Mouse (Mus musculus): ENCODE measurements around the gene Pdcd4. TPM values are rescaled to one million over a fixed set of nuclear protein-coding genes. Genes with fewer than 3 reads are reported as not detected.

Pdcd4 gene
- total RNA-seq, 2 experiments from 2014 or later, result 92.7 to 103 TPM

GRCm38 (mm10) chr19:53869427-53870385, 22.3 kb upstream of the Pdcd4 start:
- intact Hi-C loops (cut with DNase I), result no loop called here
- no peak for DNase-seq (ENCODE audit: extremely low spot score in 1 of 2, low spot score in 2 of 2)

- intact Hi-C loops (cut with DNase I), result no loop called here
- DNase-seq (ENCODE audit: extremely low spot score in 1 of 2, low spot score in 2 of 2), result no peak
Measured at GRCm38 (mm10) chr19:53870568-53870967, 21.5 kb upstream of the Pdcd4 start.

- no peak for DNase-seq (ENCODE audit: extremely low spot score in 1 of 2, low spot score in 2 of 2)
- intact Hi-C loops (cut with DNase I), result no loop called here
Measured at GRCm38 (mm10) chr19:53871502-53871901, 20.5 kb upstream of the Pdcd4 start.

GRCm38 (mm10) chr19:53872994-53873713, 18.9 kb upstream of the Pdcd4 start:
- intact Hi-C loops (cut with DNase I), result no loop called here
- DNase-seq (ENCODE audit: extremely low spot score in 1 of 2, low spot score in 2 of 2), result no peak

DNA sequence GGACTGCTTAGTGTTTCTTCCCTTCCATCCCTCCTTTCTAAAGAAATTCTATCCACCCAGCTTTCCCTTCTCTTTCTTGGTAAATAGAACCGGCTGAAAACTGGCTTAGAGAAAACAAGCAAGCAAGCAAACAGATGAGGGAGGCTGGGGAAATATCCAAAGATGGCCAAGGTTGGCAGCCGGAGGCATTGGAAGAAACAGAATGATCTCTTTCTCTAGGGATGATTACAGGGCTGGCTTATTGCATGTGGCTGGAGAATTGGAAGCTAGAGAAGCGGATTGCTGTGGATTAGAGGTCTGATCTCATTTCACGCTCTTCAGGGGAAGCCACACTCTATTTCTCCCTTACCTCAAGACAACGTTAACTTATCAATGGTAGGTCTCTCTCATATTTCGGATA, 16.8 kb upstream of the Pdcd4 start:
- DNase-seq (ENCODE audit: extremely low spot score in 1 of 2, low spot score in 2 of 2), result no peak
- intact Hi-C loops (cut with DNase I), result no loop called here

DNA sequence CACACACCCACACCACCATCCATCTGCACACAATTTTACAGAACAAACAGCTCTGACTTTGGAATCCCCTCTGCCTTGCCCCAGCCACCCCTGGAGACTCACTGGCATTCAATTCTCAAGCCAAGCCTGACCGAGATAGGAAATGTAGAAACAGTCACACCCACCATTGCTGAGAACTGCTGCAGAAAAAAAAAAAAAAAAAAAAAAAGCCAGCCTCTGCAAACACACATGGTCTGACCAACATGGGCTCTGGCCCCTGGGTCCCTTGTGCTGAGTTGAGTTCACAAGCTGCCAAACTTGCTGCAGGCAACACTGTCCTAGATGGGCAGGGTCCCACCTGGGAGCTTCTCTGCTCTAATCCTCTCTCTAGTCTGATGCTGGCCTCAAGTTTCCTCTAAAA, 14.3 kb upstream of the Pdcd4 start:
- no peak for DNase-seq (ENCODE audit: extremely low spot score in 1 of 2, low spot score in 2 of 2)
- intact Hi-C loops (cut with DNase I), result no loop called here

DNA sequence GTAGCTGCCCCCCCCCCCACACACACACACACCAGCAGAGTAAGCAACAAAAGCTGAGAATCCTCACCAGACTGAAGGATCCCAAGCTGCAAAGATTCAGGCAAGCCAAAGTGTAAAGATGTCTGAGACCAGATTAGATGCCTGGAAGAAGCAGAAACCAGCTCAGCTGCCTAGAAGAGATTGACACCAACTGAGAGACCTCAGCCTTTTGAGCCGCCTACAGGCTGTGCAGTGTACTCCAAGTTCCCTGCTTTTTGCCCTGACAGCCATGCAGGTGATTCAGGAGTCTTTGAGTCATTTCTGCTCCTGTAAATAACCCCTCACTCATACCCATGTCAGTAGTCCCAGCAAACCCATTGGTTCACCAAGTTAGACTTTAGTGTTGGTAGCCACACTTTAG, 11.6 kb upstream of the Pdcd4 start:
- intact Hi-C loops (cut with DNase I), result no loop called here
- no peak for DNase-seq (ENCODE audit: extremely low spot score in 1 of 2, low spot score in 2 of 2)

GRCm38 (mm10) chr19:53881786-53882185, 10.2 kb upstream of the Pdcd4 start:
- no peak for DNase-seq (ENCODE audit: extremely low spot score in 1 of 2, low spot score in 2 of 2)
- intact Hi-C loops (cut with DNase I), result no loop called here

GRCm38 (mm10) chr19:53885450-53885849, 6.6 kb upstream of the Pdcd4 start:
- DNase-seq (ENCODE audit: extremely low spot score in 1 of 2, low spot score in 2 of 2), result no peak
- intact Hi-C loops (cut with DNase I), result no loop called here

DNA sequence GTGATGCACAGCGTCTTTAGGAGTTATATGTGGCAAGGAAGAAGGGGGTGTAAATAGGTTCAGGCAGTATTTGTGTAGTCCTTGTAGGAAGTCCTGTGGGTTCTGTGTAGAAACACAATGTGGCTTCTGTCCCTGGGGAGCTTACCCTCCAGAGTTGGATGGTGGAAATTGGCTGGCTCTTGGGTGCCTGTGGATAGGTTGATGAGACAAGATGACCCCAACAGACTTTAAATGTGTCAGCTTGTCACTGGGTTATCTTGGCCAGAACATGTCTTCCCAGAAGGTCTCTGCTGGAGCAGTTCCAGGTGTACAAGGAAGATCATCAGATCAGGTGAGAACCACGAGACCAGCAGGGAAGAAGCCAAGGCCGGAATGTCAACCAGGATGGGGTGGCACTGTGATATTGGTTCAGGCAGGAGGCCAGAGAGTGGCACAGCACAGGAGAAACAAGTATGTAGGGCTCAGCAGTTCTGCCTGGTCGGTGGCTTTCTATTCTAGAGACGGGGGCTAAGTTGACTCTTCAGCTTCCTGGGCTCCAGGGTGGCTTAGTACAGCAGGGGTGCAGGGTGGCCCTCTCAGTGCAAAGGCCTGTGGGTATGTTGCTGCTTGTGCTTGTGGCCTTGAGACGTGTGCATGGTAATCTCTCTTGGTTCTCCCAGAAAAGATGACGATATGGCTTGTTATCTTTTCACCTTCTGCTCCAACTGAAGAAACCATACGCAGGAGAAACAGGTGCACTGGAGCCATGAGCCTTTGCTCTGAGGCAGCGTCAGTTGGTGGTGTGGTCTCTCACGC, 5.3 kb upstream of the Pdcd4 start:
- intact Hi-C loops (cut with DNase I), result no loop called here
- no peak for DNase-seq (ENCODE audit: extremely low spot score in 1 of 2, low spot score in 2 of 2)

GRCm38 (mm10) chr19:53887822-53888221, 4.2 kb upstream of the Pdcd4 start:
- no peak for DNase-seq (ENCODE audit: extremely low spot score in 1 of 2, low spot score in 2 of 2)
- intact Hi-C loops (cut with DNase I), result no loop called here

- DNase-seq (ENCODE audit: extremely low spot score in 1 of 2, low spot score in 2 of 2), result no peak
- intact Hi-C loops (cut with DNase I), result no loop called here
Measured at GRCm38 (mm10) chr19:53888331-53888730, 3.7 kb upstream of the Pdcd4 start.

DNA sequence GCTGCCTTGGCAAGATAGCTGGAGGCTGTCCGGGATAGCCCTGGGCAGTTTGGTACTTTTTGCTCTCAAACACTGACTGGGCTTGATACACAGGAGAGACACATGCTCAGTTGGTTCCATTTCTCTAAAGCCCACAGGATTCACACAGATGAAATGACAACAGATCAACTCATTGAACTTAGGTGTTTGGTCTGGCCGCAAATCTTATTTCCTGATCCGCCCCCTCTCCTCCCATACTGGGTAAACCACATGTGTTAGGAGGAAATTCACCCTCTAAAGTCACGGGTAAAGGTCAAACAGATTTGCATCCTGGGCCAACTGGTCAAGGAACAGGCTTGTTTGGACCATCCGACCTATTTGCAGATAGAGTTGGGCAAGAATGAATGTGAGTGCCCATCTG, 2.5 kb upstream of the Pdcd4 start:
- intact Hi-C loops (cut with DNase I), result no loop called here
- no peak for DNase-seq (ENCODE audit: extremely low spot score in 1 of 2, low spot score in 2 of 2)

GRCm38 (mm10) chr19:53890274-53890673, 1.8 kb upstream of the Pdcd4 start:
- intact Hi-C loops (cut with DNase I), result no loop called here
- no peak for DNase-seq (ENCODE audit: extremely low spot score in 1 of 2, low spot score in 2 of 2)

DNA sequence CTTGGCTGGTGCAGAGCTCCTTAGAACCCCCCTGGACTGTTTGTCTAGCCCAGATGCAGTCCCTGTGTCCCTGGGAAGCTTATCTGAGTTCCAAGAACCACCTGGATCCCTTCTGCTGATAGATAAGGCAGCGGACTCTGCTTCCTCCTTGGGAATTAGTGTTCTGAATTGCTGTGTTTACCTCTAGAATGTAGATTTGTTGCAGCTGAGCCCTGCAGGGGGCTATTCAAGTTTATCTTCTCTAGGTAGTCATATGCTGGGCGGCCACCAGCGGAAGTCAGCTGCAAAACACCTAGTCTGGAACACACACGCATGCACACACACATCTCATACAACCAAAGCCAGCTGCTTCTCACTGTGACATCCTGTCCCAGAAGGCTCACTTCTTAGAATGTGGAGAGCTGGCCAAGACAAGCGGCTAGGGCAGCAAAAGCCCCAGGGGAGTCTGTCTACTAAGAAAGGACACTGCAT, 1.2 kb upstream of the Pdcd4 start:
- DNase-seq (ENCODE audit: extremely low spot score in 1 of 2, low spot score in 2 of 2), result peak in 1 of 2 experiments; percentile 76
- intact Hi-C loops (cut with DNase I), result no loop called here

DNA sequence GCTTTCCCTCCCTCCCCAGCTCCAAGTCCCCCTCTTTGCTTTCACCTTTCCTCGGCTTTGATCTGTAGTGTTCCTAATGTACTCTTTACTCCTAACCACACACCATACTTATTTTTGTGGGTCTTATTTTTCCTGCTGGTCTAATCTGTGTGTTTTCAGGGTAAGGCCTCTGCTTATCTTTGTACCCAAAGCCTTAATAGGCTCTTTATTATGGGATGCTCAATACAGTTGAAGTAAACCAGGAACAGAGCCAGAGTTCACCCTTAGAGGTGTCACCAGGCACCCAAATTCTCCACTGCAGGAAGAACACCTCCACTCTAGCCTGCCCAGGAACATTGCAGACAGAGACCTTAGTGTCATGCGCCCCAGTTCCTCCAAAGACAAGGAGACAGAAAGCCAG, 462 bp upstream of the Pdcd4 start:
- DNase-seq (ENCODE audit: extremely low spot score in 1 of 2, low spot score in 2 of 2), result no peak
- intact Hi-C loops (cut with DNase I), result no loop called here

DNA sequence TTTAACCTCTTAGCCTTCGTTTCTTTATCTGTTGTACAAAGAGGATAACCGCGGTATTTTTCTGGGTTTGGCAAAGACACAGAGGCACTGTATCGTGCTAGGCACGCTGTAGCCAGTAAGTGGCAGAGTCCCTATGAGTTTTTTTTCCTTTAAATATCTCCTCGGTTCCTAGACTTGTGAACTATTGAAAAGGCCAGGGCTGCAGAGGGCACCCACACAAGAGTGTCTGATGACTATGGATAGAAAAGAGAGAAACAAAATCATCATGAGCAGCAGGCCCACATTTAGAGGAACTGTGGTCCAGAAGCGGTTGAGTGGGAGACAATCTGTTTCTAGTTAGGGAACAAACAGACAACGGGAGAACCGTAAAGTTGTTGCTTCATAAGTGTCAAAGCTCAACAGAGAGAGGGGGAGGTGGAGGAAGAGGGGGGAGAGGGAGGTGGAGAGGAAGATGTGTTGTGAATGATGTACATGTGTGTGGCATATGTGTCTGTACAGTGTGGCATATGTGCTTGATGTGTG, 868 bp downstream of the Pdcd4 start:
- intact Hi-C loops (cut with DNase I), result no loop called here
- no peak for DNase-seq (ENCODE audit: extremely low spot score in 1 of 2, low spot score in 2 of 2)

- DNase-seq (ENCODE audit: extremely low spot score in 1 of 2, low spot score in 2 of 2), result no peak
- intact Hi-C loops (cut with DNase I), result no loop called here
Measured at GRCm38 (mm10) chr19:53893711-53894171, 1.7 kb downstream of the Pdcd4 start.

Measured in left cerebral cortex, postnatal 10 days (tissue).